Mouse (Mus musculus) stomach, postnatal 0 days (tissue): Measurements from ENCODE around the gene Msn. TPM values are rescaled to one million over a fixed set of nuclear protein-coding genes. Genes with fewer than 3 reads are reported as not detected.
A peak's percentile ranks its signal among the peaks of the same experiment; 100 is the strongest.

Experiments used
- ATAC-seq: fragments of 200-750 bp; cut with Nextera tagmentation; 2 replicates; pipeline ENCODE4 v1.8.0; 2017; ENCODE audit not compliant: low FRiP score, low TSS enrichment
- DNase-seq: peaks from one replicate; pipeline ENCODE4 v3.0.0-alpha.2; 2016; ENCODE audit warnings: low spot score
- H3K27ac ChIP-seq: fragments of 300-500 bp; sonication (generic); replicated peaks from 2 replicates; pipeline ENCODE4 v1.5.1; 2014; ENCODE audit warnings: mild to moderate bottlenecking, control low read depth
- H3K27me3 ChIP-seq: fragments of 300-500 bp; sonication (generic); 2 replicates; pipeline ENCODE4 v1.6.1; 2014; ENCODE audit warnings: low read length; ENCODE audit not compliant: control insufficient read depth, insufficient read depth
- H3K36me3 ChIP-seq: fragments of 300-500 bp; sonication (generic); 2 replicates; pipeline ENCODE4 v1.6.1; 2014; ENCODE audit warnings: low read length, mixed read lengths; ENCODE audit not compliant: control insufficient read depth, insufficient read depth
- H3K4me1 ChIP-seq: fragments of 300-500 bp; sonication (generic); replicated peaks from 2 replicates; pipeline ENCODE4 v1.6.1; 2014; ENCODE audit warnings: antibody characterized with exemption; ENCODE audit not compliant: control insufficient read depth, insufficient read depth
- H3K4me2 ChIP-seq: fragments of 300-500 bp; sonication (generic); replicated peaks from 2 replicates; pipeline ENCODE4 v1.6.1; 2014; ENCODE audit warnings: low read depth, mild to moderate bottlenecking, control low read depth, moderate library complexity
- H3K4me3 ChIP-seq: fragments of 300-500 bp; sonication (generic); 2 replicates; pipeline ENCODE4 v1.5.1; 2014; ENCODE audit warnings: low read depth, low read length, control low read depth
- H3K9ac ChIP-seq: fragments of 300-500 bp; sonication (generic); 2 replicates; pipeline ENCODE4 v1.6.1; 2014; ENCODE audit warnings: mild to moderate bottlenecking, low read length, control low read depth, mixed read lengths
- H3K9me3 ChIP-seq: fragments of 300-500 bp; sonication (generic); 2 replicates; pipeline ENCODE4 v1.6.1; 2016; ENCODE audit warnings: low read length; ENCODE audit not compliant: control insufficient read depth
- CTCF ChIP-seq: IDR thresholded peaks from 2 replicates; pipeline ENCODE4 v1.5.1; 2016; ENCODE audit warnings: antibody characterized with exemption, low read depth, mild to moderate bottlenecking, moderate library complexity
- EP300 ChIP-seq: optimal IDR thresholded peaks from 2 replicates; pipeline ENCODE3; 2016; ENCODE audit warnings: antibody characterized with exemption
- WGBS: fragments of 180-500 bp; shearing (Covaris S2); extraction: QIAGEN DNeasy Blood & Tissue Kit; methylation state at CpG from one replicate; pipeline ENCODE4 v1.1.7; 2014; 5-methylcytosine and 5-hydroxymethylcytosine counted together
- polyA plus RNA-seq: library from polyadenylated mRNA; unstranded; fragments of >200 nt; fragmentation: Nextera tagmentation; extraction: Ambion mirVana; gene quantifications from 2 replicates; pipeline ENCODE4 v1.2.1, GENCODE M21; 2015

Msn gene
- 32.9 and 34.9 TPM in 2 replicates for polyA plus RNA-seq

GRCm38 (mm10) chrX:96095509-96096499 is at the start of gene Msn:
Msn (plus strand) TSS chrX:96096042.
- peak; percentile 83 for ATAC-seq
- Histone ChIP-seq H3K9me3 (no peaks in the 10 kb centered on the region), H3K27me3 (no peaks in the 10 kb centered on the region), H3K9ac (peak within 1 kb of the TSS; percentile 58), H3K4me1 (no peaks in the 10 kb centered on the region), H3K4me2 (peak within 1 kb of the TSS; percentile 53), H3K36me3 (no peaks in the 10 kb centered on the region), H3K27ac (peak within 1 kb of the TSS; percentile 80), H3K4me3 (peak within 1 kb of the TSS; percentile 52)
- WGBS: 21% methylated on average over 31 of the region's 44 CpGs
- TF ChIP-seq EP300: no peak
- no peak for TF ChIP-seq CTCF
- DNase-seq: peak; percentile 45

- no peaks in the 10 kb centered on the region for H3K4me1 ChIP-seq
- TF ChIP-seq CTCF (no peak), EP300 (no peak)
- no peaks in the 10 kb centered on the region for H3K27me3 ChIP-seq
- H3K4me2 ChIP-seq: no peak overlapping the region
- DNase-seq (no peak), ATAC-seq (no peak)
- no peak overlapping the region for H3K27ac ChIP-seq
- H3K9ac ChIP-seq: no peak overlapping the region
- no peak overlapping the region for H3K4me3 ChIP-seq
- H3K36me3 ChIP-seq: no peaks in the 10 kb centered on the region
- WGBS: 28% methylated on average over 1 of the region's 1 CpGs
- H3K9me3 ChIP-seq: no peaks in the 10 kb centered on the region
Observed at GRCm38 (mm10) chrX:96052798-96053197, 43.0 kb upstream of the Msn start.

- Histone ChIP-seq H3K9me3 (no peaks in the 10 kb centered on the region), H3K4me2 (no peak overlapping the region), H3K4me1 (no peaks in the 10 kb centered on the region), H3K27me3 (no peaks in the 10 kb centered on the region), H3K4me3 (no peak overlapping the region), H3K9ac (no peak overlapping the region), H3K36me3 (no peaks in the 10 kb centered on the region), H3K27ac (no peak overlapping the region)
- ATAC-seq: no peak
- DNase-seq: no peak
- TF ChIP-seq EP300 (no peak), CTCF (no peak)
Observed at GRCm38 (mm10) chrX:96077747-96078146, 18.1 kb upstream of the Msn start.

GRCm38 (mm10) chrX:96086259-96086658 is 9.6 kb upstream of the Msn start:
- Histone ChIP-seq H3K9me3 (no peaks in the 10 kb centered on the region), H3K27ac (0 out of 2 replicates have a peak overlapping the region, but pooled peaks have one; percentile 4), H3K4me3 (no peak overlapping the region), H3K4me1 (no peaks in the 10 kb centered on the region), H3K4me2 (no peak overlapping the region), H3K27me3 (no peaks in the 10 kb centered on the region), H3K9ac (no peak overlapping the region), H3K36me3 (no peaks in the 10 kb centered on the region)
- WGBS: 21% methylated on average over 2 of the region's 2 CpGs
- ATAC-seq: peak; percentile 54; the same call in 1 of the 2 replicates
- no peak for TF ChIP-seq EP300
- no peak for DNase-seq

GRCm38 (mm10) chrX:96096513-96097210 is 820 bp downstream of the Msn start:
- DNase-seq: peak; percentile 19
- no peaks in the 10 kb centered on the region for H3K4me1 ChIP-seq

More at GRCm38 (mm10) chrX:96096513-96097210, 820 bp downstream of the Msn start:
- Histone ChIP-seq H3K36me3 (no peaks in the 10 kb centered on the region), H3K4me3 (peak overlapping the region; percentile 52), H3K27ac (peak overlapping the region; percentile 80), H3K9me3 (no peaks in the 10 kb centered on the region), H3K9ac (peak overlapping the region; percentile 58), H3K27me3 (no peaks in the 10 kb centered on the region), H3K4me2 (peak overlapping the region; percentile 53)
- no peak for TF ChIP-seq CTCF
- TF ChIP-seq EP300: no peak
- WGBS: 21% methylated on average over 15 of the region's 15 CpGs
- ATAC-seq: peak; percentile 29; the same call in 1 of the 2 replicates
